Mouse (Mus musculus): ENCODE data around the gene Bmpr2. TPM values are rescaled to one million over a fixed set of nuclear protein-coding genes. Genes with fewer than 3 reads are reported as not detected.

Bmpr2 gene
- 15.2 and 17.0 TPM in 2 replicates for polyA plus RNA-seq (2012; rRNA removed)

GRCm38 (mm10) chr1:59763164-59763768 lies at the start of gene Bmpr2:
Gene Bmpr2, plus strand, starts transcription at chr1:59763400.

DNA sequence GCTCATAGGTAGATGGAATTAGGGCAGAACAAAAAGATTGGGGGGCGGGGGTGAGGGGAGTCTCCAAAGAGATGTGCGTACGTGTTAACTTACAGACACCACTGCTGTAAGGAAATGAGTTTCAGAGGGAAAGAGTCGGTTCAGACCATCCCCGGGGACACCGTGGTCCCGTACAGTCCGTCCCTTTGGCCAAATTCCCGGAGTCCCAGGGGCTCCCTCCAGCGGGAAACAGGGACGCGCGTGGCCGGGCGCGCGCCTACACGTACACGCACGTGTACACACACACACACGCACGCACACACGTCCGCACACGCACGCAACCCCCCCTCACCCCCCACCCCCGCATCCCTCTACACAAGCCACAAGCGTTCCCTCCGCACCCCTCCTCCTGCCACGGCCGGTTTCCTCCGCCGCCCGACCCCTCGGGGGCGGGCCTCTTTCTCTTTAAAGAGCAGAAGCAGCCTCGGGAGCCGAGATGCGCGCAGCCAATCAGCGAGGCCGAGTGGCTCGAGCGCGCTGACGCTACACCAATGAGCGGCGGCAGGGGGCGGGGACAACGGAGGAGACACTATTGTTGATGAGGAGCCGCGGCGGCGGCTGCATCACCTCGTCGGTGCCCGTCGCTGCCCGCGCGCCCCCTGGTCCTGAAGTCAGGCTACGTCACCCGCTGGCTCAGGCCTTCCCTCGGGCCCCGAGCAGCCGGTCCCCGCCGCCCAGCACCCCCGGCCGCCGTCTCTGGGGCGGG lies 149.4 kb downstream of the Bmpr2 start, which contains the start of gene Fam117b:
Gene Fam117b, plus strand, starts transcription at position 594 of the 745 bp plus-strand sequence.

Other genes with a start within 250 kb of the Bmpr2 start
- 3.0 and 4.0 TPM in 2 replicates for gene Gm973, start 247.1 kb upstream of the Bmpr2 start, polyA plus RNA-seq (2012; rRNA removed)
- 4.5 and 5.0 TPM in 2 replicates for gene Sumo1, start 92.6 kb upstream of the Bmpr2 start, polyA plus RNA-seq (2012; rRNA removed)
- 35.1 and 43.5 TPM in 2 replicates for gene Nop58, start 78.4 kb upstream of the Bmpr2 start, polyA plus RNA-seq (2012; rRNA removed)
- 20.7 and 30.2 TPM in 2 replicates for gene Fam117b, start 149.6 kb downstream of the Bmpr2 start, polyA plus RNA-seq (2012; rRNA removed)